Mouse (Mus musculus): ENCODE measurements around the gene Mmaa. TPM values are rescaled to one million over a fixed set of nuclear protein-coding genes. Genes with fewer than 3 reads are reported as not detected.

Gene Mmaa
- polyA plus RNA-seq, 1 experiment from 2014 or later: 11.3 TPM

- Histone ChIP-seq H3K9me3 (ENCODE audit: control insufficient read depth, low read length) (no peaks in the 10 kb centered on the region), H3K36me3 (ENCODE audit: control insufficient read depth, insufficient read depth, low read length) (no peaks in the 10 kb centered on the region), H3K27ac (ENCODE audit: low read depth) (no peak overlapping the region), H3K27me3 (replicated peaks; ENCODE audit: control insufficient read depth, insufficient read depth, low read length) (no peaks in the 10 kb centered on the region), H3K4me2 (ENCODE audit: low read length) (no peak overlapping the region), H3K9ac (ENCODE audit: low read length) (no peak overlapping the region), H3K4me3 (ENCODE audit: low read depth, low read length) (no peak overlapping the region), H3K4me1 (replicated peaks; ENCODE audit: control insufficient read depth, insufficient read depth, low read length) (peaks cover 3% of the 10 kb centered on the region; the same call in 1 of the 2 replicates)
- DNase-seq (ENCODE audit: low spot score) (no peak), ATAC-seq (replicated peaks; ENCODE audit: low FRiP score, low TSS enrichment, low read depth) (no peak)
- 88% methylated on average over 6 of the region's 6 CpGs for WGBS
Observed at GRCm38 (mm10) chr8:79253742-79254141, 41.0 kb downstream of the Mmaa start.

GRCm38 (mm10) chr8:79248470-79248869 is 46.3 kb downstream of the Mmaa start, which contains the start of gene 1700011L22Rik:
Gene 1700011L22Rik (minus strand): TSS chr8:79248570.
- Histone ChIP-seq H3K36me3 (ENCODE audit: control insufficient read depth, insufficient read depth, low read length) (no peaks in the 10 kb centered on the region), H3K4me3 (ENCODE audit: low read depth, low read length) (no peak within 1 kb of the TSS), H3K9me3 (ENCODE audit: control insufficient read depth, low read length) (no peaks in the 10 kb centered on the region), H3K9ac (ENCODE audit: low read length) (no peak within 1 kb of the TSS), H3K27ac (ENCODE audit: low read depth) (no peak within 1 kb of the TSS), H3K4me1 (replicated peaks; ENCODE audit: control insufficient read depth, insufficient read depth, low read length) (peaks cover 3% of the 10 kb centered on the region; the same call in 1 of the 2 replicates), H3K4me2 (ENCODE audit: low read length) (no peak within 1 kb of the TSS), H3K27me3 (replicated peaks; ENCODE audit: control insufficient read depth, insufficient read depth, low read length) (no peaks in the 10 kb centered on the region)
- DNase-seq (ENCODE audit: low spot score): peak; percentile 40
- no peak for ATAC-seq (replicated peaks; ENCODE audit: low FRiP score, low TSS enrichment, low read depth)
- 74% methylated on average over 6 of the region's 6 CpGs for WGBS

- Histone ChIP-seq H3K9ac (ENCODE audit: low read length) (no peak overlapping the region), H3K27ac (ENCODE audit: low read depth) (no peak overlapping the region), H3K4me2 (ENCODE audit: low read length) (no peak overlapping the region), H3K36me3 (ENCODE audit: control insufficient read depth, insufficient read depth, low read length) (no peaks in the 10 kb centered on the region), H3K4me1 (replicated peaks; ENCODE audit: control insufficient read depth, insufficient read depth, low read length) (no peaks in the 10 kb centered on the region), H3K9me3 (ENCODE audit: control insufficient read depth, low read length) (no peaks in the 10 kb centered on the region), H3K27me3 (replicated peaks; ENCODE audit: control insufficient read depth, insufficient read depth, low read length) (no peaks in the 10 kb centered on the region), H3K4me3 (ENCODE audit: low read depth, low read length) (no peak overlapping the region)
- no peak for ATAC-seq (replicated peaks; ENCODE audit: low FRiP score, low TSS enrichment, low read depth)
- WGBS: 71% methylated on average over 2 of the region's 2 CpGs
- DNase-seq (ENCODE audit: low spot score): no peak
Observed at GRCm38 (mm10) chr8:79243422-79243821, 51.3 kb downstream of the Mmaa start.

- H3K4me2 ChIP-seq (ENCODE audit: low read length): no peak overlapping the region
- no peak overlapping the region for H3K4me3 ChIP-seq (ENCODE audit: low read depth, low read length)
- no peak overlapping the region for H3K27ac ChIP-seq (ENCODE audit: low read depth)
- 91% methylated on average over 7 of the region's 7 CpGs for WGBS
- DNase-seq (ENCODE audit: low spot score) (no peak), ATAC-seq (replicated peaks; ENCODE audit: low FRiP score, low TSS enrichment, low read depth) (no peak)
- no peaks in the 10 kb centered on the region for H3K27me3 ChIP-seq (replicated peaks; ENCODE audit: control insufficient read depth, insufficient read depth, low read length)
- H3K9ac ChIP-seq (ENCODE audit: low read length): no peak overlapping the region
- no peaks in the 10 kb centered on the region for H3K9me3 ChIP-seq (ENCODE audit: control insufficient read depth, low read length)
- no peaks in the 10 kb centered on the region for H3K4me1 ChIP-seq (replicated peaks; ENCODE audit: control insufficient read depth, insufficient read depth, low read length)
- H3K36me3 ChIP-seq (ENCODE audit: control insufficient read depth, insufficient read depth, low read length): no peaks in the 10 kb centered on the region
Observed at GRCm38 (mm10) chr8:79239996-79240395, 54.7 kb downstream of the Mmaa start.

DNA sequence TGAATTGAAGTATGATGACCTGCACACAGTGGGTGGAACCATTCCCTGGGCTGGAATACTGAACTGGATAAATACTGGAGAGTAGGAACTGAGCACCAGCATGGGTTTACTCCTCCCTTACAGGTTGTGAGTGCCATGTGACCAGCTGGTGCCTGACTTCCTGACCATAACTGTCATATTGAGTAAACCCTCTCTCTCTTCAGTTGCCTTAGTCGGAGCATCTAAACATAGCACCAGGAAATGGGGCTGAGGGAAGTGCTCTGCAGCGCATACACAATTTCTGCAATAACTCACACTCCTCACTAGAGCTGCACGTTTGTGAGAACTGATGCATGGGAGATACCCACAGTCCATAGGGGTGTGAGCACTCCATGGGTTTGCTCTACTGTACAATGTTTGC is 55.4 kb downstream of the Mmaa start:
- no peak for DNase-seq (ENCODE audit: low spot score)
- Histone ChIP-seq H3K36me3 (ENCODE audit: control insufficient read depth, insufficient read depth, low read length) (no peaks in the 10 kb centered on the region), H3K4me2 (ENCODE audit: low read length) (no peak overlapping the region), H3K27ac (ENCODE audit: low read depth) (no peak overlapping the region), H3K4me3 (ENCODE audit: low read depth, low read length) (no peak overlapping the region), H3K9ac (ENCODE audit: low read length) (no peak overlapping the region), H3K27me3 (replicated peaks; ENCODE audit: control insufficient read depth, insufficient read depth, low read length) (no peaks in the 10 kb centered on the region), H3K4me1 (replicated peaks; ENCODE audit: control insufficient read depth, insufficient read depth, low read length) (no peaks in the 10 kb centered on the region), H3K9me3 (ENCODE audit: control insufficient read depth, low read length) (no peaks in the 10 kb centered on the region)
- 66% methylated on average over 3 of the region's 3 CpGs for WGBS
- ATAC-seq (replicated peaks; ENCODE audit: low FRiP score, low TSS enrichment, low read depth): no peak

- Histone ChIP-seq H3K4me2 (ENCODE audit: low read length) (no peak overlapping the region), H3K9me3 (ENCODE audit: control insufficient read depth, low read length) (no peaks in the 10 kb centered on the region), H3K27ac (ENCODE audit: low read depth) (no peak overlapping the region), H3K27me3 (replicated peaks; ENCODE audit: control insufficient read depth, insufficient read depth, low read length) (no peaks in the 10 kb centered on the region), H3K9ac (ENCODE audit: low read length) (no peak overlapping the region), H3K4me3 (ENCODE audit: low read depth, low read length) (no peak overlapping the region), H3K36me3 (ENCODE audit: control insufficient read depth, insufficient read depth, low read length) (no peaks in the 10 kb centered on the region), H3K4me1 (replicated peaks; ENCODE audit: control insufficient read depth, insufficient read depth, low read length) (no peaks in the 10 kb centered on the region)
- DNase-seq (ENCODE audit: low spot score) (no peak), ATAC-seq (replicated peaks; ENCODE audit: low FRiP score, low TSS enrichment, low read depth) (no peak)
- 75% methylated on average over 8 of the region's 8 CpGs for WGBS
Observed at GRCm38 (mm10) chr8:79229266-79229888, 65.4 kb downstream of the Mmaa start.

GRCm38 (mm10) chr8:79227916-79228315 is 66.8 kb downstream of the Mmaa start:
- WGBS: 77% methylated on average over 3 of the region's 3 CpGs
- Histone ChIP-seq H3K9ac (ENCODE audit: low read length) (no peak overlapping the region), H3K4me2 (ENCODE audit: low read length) (no peak overlapping the region), H3K36me3 (ENCODE audit: control insufficient read depth, insufficient read depth, low read length) (no peaks in the 10 kb centered on the region), H3K4me1 (replicated peaks; ENCODE audit: control insufficient read depth, insufficient read depth, low read length) (no peaks in the 10 kb centered on the region), H3K27me3 (replicated peaks; ENCODE audit: control insufficient read depth, insufficient read depth, low read length) (no peaks in the 10 kb centered on the region), H3K27ac (ENCODE audit: low read depth) (no peak overlapping the region), H3K9me3 (ENCODE audit: control insufficient read depth, low read length) (no peaks in the 10 kb centered on the region), H3K4me3 (ENCODE audit: low read depth, low read length) (no peak overlapping the region)
- DNase-seq (ENCODE audit: low spot score): no peak
- ATAC-seq (replicated peaks; ENCODE audit: low FRiP score, low TSS enrichment, low read depth): no peak

- H3K27ac ChIP-seq (ENCODE audit: low read depth): no peak overlapping the region
- H3K4me2 ChIP-seq (ENCODE audit: low read length): no peak overlapping the region
- 80% methylated on average over 4 of the region's 4 CpGs for WGBS
- no peaks in the 10 kb centered on the region for H3K4me1 ChIP-seq (replicated peaks; ENCODE audit: control insufficient read depth, insufficient read depth, low read length)
- H3K4me3 ChIP-seq (ENCODE audit: low read depth, low read length): no peak overlapping the region
- no peak overlapping the region for H3K9ac ChIP-seq (ENCODE audit: low read length)
- ATAC-seq (replicated peaks; ENCODE audit: low FRiP score, low TSS enrichment, low read depth) (no peak), DNase-seq (ENCODE audit: low spot score) (no peak)
- H3K9me3 ChIP-seq (ENCODE audit: control insufficient read depth, low read length): no peaks in the 10 kb centered on the region
- no peaks in the 10 kb centered on the region for H3K27me3 ChIP-seq (replicated peaks; ENCODE audit: control insufficient read depth, insufficient read depth, low read length)
- H3K36me3 ChIP-seq (ENCODE audit: control insufficient read depth, insufficient read depth, low read length): no peaks in the 10 kb centered on the region
Observed at GRCm38 (mm10) chr8:79227194-79227593, 67.5 kb downstream of the Mmaa start.

- Histone ChIP-seq H3K9ac (ENCODE audit: low read length) (no peak overlapping the region), H3K4me1 (replicated peaks; ENCODE audit: control insufficient read depth, insufficient read depth, low read length) (no peaks in the 10 kb centered on the region), H3K4me2 (ENCODE audit: low read length) (no peak overlapping the region), H3K9me3 (ENCODE audit: control insufficient read depth, low read length) (no peaks in the 10 kb centered on the region), H3K36me3 (ENCODE audit: control insufficient read depth, insufficient read depth, low read length) (no peaks in the 10 kb centered on the region), H3K27ac (ENCODE audit: low read depth) (no peak overlapping the region), H3K27me3 (replicated peaks; ENCODE audit: control insufficient read depth, insufficient read depth, low read length) (no peaks in the 10 kb centered on the region), H3K4me3 (ENCODE audit: low read depth, low read length) (no peak overlapping the region)
- WGBS: 92% methylated on average over 3 of the region's 3 CpGs
- no peak for DNase-seq (ENCODE audit: low spot score)
- ATAC-seq (replicated peaks; ENCODE audit: low FRiP score, low TSS enrichment, low read depth): no peak
Observed at GRCm38 (mm10) chr8:79226046-79226445, 68.7 kb downstream of the Mmaa start.
